Mouse (Mus musculus) T-helper 1 cell (primary cell): ENCODE measurements around the gene Map4.
"Not testable (repeated sequence)": the region's sequence is repeated elsewhere in the genome, so short reads cannot be mapped to it uniquely, and the experiment has no call there.

Source experiments
- in situ Hi-C: fragments of 300-600 bp; cut with MboI, MseI; formaldehyde crosslinking; loops from one replicate; pipeline ENCODE4 v1.15.1; 2025; ENCODE audit warnings: high pct_unique_total_duplicates

Map4 gene

DNA sequence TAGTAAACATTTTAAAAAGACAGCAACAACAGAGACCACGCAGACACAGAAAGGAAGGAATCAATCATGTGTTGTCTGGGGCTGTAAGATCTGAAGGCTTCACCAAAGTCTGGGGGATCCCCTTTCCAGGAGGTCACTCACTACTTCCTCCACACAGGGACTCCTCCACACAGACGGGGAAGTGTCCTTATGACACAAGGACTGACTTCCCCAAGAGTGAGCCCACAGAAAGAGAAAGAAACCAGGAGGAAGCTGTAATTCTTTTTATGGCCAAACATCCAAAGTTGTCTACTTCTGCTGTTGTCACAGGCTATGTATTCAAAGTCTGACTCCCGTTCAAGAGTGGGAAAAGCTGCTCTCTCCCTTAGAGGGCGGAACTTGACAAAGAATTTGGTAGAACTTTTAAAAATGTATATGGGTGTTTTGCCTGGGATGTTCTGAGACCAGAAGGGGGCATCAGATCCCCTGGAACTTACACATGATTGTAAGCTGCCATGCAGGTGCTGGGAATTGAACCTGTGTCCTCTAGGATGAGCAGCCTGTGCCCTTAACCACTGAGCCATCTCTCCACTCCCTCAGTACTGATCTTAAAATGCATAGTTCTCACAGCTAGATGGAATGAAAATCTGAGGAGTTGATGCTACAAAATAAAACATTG, 16.9 kb upstream of the Map4 start:
- in situ Hi-C loops, result no loop called here

DNA sequence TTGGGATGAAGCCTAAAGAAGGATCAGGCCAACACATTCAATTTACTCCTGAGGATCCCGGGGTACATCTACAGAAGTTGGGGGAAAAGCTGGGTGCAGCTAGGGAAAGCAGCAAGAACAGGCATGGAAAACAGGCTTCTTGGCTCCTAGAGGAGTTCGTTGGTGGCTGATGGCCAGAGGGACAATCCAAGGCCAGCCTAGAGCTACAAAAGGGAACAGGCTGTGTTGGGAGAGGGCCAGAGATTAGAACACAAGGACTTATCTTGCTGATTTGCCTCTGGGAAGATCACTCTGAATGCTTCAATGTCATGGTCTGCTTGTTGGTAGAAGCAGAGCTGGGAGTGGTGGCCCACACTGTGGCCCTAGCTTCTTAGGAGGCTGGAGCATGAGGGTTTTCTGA, 13.3 kb upstream of the Map4 start:
- in situ Hi-C loops, result no loop called here

DNA sequence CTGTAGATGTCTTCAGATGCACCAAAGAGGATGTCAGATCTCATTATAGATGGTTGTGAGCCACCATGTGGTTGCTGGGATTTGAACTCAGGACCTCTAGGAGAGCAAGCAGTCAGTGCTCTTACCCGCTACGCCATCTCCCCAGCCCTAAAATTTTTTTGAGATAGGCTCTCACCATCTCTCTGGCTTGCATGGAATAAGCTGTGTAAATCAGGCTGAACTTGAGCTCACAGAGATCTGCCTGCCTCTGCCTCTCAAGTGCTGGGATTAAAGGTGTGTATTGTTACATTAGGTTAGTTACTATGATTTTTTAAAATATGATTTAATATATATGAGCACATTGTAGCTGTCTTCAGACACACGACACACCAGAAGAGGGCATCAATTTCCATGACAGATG, 2.1 kb upstream of the Map4 start:
- in situ Hi-C loops, result no loop called here

DNA sequence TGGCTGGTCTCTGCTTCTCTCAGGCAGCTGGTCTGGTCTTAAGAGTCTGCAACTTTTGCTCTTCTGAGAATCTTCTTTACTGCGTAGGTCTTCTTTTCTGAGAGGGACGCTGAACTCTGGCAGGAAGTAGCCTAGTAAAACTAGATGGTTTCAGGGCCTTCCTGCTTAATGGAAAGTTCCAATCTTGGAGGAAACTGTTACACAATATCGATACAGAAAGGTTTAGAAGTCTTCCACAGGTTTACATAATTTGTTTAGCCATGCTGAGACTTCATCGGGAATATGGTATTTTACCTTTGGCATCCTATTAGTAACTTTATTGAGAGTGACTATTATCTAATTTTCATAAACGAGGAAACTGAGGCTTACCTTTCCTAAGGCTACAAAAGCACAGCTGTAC, 1.2 kb upstream of the Map4 start:
- in situ Hi-C loops, result no loop called here

GRCm38 (mm10) chr9:109930752-109931151, 508 bp upstream of the Map4 start:
- in situ Hi-C loops, result no loop called here

GRCm38 (mm10) chr9:109932361-109932755, 1.1 kb downstream of the Map4 start:
- in situ Hi-C loops, result no loop called here

DNA sequence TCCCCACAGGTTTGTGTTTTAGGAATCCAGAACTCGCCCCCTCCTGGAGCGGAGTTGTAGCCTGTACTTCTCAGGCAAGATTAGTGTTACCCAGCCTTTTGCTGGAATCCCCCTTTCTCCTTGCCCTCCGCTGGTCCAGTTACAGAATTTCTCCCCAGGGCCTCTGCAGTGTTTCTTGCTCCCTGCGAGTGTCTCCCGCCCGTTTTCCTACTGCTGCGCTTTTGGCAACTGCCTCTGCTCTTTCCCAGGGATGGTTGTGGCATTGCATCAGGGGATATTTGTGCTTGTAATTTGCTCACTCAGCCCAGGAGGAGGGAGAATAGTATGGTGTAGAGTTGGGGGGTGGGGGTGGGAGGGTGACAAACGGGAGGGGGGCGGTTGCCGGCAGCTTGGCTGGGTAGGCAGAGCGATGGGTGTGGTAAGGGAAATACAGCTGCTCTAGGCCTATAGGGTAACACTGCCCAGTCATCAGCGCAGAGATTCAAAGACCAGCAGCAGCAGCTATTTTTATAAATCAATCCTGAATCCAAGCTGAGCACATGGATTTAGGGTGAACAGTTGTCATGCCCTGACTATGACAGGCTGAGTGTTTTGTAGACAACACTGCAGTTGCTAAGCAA, 1.6 kb downstream of the Map4 start:
- in situ Hi-C loops, result no loop called here

DNA sequence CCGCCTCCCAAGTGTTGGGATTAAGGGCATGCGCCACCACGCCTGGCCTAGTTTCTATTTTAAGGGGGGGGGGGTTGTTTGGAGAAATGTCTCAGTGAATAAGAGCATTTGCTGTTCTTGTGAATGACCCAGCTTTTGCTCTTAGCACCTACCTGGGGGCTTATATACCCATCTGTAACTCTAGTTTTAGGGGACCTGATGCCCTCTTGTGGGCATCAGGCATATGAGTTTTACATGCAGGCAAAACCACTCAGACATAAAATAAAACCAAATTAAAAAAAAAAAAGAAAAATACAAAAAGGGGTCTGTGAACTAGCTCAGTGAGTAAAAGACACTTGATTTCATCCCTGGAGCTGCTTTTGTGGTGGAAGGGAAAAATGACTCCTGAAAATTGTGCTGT, 8.1 kb downstream of the Map4 start:
- in situ Hi-C loops, result no loop called here

GRCm38 (mm10) chr9:109942796-109943195, 11.5 kb downstream of the Map4 start:
- in situ Hi-C loops, result loop anchor here (5.0 kb wide), 1 partner anchor 45 kb away; no protein-coding TSS in a partner anchor

DNA sequence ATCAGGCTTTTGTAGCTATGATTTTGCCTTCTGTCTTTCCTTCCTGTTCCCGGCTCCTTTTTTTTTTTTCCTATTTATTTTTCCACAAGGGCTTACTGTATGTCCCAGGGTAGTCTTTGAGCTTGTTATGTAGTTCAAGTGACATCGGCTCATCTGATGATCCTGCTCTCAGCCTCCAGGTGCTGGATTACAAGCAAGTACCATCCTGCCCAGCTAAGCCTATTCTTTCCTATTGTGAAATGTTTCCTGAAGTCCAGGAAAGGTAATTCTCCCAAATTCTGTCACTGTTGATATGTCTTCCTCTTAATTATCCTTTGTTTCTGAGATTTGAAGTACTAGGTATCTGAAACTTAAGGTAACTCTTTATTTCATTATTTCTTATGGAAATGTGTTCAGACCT, 13.5 kb downstream of the Map4 start:
- in situ Hi-C loops, result loop anchor here (5.0 kb wide), 1 partner anchor 47 kb away; no protein-coding TSS in a partner anchor

GRCm38 (mm10) chr9:109948546-109948945, 17.3 kb downstream of the Map4 start:
- in situ Hi-C loops, result no loop called here

- in situ Hi-C loops, result no loop called here
These were observed 18.5 kb downstream of the Map4 start for GRCm38 (mm10) chr9:109949801-109950200.

- in situ Hi-C loops, result no loop called here
These were observed 22.3 kb downstream of the Map4 start for GRCm38 (mm10) chr9:109953538-109953937.

DNA sequence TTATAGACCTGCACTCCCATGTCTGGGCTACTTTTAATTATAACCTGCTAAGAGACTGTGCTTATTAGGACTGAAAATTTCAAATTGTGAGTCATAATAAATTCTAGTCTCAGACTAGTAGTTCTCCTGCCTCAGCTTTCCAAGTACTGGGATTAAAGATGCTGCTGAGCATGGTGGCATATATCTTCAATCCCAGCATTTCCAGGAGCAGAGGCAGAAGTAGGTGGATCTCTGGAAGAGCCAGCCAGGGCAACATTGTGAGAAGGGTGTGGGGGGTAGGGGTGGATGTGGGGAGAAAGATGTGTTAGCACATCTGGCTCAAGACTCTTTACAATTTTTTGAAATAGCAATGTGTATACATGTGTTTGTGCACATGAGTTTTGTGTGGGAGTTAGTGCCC, 23.4 kb downstream of the Map4 start:
- in situ Hi-C loops, result no loop called here

DNA sequence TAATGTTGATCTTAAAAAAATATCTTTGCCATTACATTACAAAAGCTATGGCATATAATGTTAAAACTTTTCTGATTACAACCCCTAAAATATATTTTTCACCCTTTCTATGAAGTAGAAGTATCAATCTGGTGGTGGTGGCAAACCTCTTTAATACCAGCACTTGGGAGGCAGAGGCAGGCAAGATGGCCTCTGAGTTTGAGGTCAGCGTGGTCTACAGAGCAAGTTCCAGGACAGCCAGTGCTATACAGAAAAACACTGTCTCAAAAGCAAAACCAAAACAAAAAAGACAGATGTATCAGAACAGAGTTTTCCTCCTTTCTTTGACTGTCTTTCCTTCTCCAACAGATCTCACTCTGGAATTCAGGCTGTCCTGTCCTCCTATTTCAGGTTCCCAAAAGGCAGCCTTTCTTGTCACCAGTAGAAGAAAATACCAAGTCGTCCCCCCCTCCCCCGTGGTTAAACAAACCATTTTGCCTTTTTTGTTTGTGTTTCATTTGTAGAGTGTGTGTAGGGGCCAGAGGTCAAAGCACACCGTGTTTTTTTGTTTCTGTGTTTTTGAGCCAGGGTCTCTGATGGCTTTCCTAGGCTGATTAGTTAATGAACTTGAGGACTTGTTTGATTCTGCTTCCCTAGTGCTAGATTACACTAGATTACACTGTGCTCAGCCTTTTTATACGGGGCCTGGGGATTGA, 28.3 kb downstream of the Map4 start:
- in situ Hi-C loops, result no loop called here

DNA sequence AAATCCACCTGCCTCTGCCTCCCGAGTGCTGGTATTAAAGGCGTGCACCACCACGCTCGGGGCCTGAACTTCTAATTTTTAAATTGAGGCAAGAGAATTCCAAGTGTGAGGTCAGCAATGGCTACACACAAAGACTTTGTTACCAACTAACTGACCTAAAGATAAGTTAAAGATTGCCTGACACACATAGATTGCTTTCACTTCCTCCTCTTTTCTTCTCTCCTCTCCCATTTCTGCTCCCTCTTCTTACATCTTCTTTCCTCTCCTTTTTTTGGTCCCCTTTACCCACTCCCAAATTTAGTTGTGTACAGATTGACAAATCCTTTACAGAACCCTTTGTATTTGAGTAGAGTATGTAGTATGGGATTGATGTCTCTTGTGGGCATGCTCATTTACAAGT, 29.3 kb downstream of the Map4 start:
- in situ Hi-C loops, result no loop called here

GRCm38 (mm10) chr9:109964761-109965160, 33.5 kb downstream of the Map4 start:
- in situ Hi-C loops, result no loop called here

DNA sequence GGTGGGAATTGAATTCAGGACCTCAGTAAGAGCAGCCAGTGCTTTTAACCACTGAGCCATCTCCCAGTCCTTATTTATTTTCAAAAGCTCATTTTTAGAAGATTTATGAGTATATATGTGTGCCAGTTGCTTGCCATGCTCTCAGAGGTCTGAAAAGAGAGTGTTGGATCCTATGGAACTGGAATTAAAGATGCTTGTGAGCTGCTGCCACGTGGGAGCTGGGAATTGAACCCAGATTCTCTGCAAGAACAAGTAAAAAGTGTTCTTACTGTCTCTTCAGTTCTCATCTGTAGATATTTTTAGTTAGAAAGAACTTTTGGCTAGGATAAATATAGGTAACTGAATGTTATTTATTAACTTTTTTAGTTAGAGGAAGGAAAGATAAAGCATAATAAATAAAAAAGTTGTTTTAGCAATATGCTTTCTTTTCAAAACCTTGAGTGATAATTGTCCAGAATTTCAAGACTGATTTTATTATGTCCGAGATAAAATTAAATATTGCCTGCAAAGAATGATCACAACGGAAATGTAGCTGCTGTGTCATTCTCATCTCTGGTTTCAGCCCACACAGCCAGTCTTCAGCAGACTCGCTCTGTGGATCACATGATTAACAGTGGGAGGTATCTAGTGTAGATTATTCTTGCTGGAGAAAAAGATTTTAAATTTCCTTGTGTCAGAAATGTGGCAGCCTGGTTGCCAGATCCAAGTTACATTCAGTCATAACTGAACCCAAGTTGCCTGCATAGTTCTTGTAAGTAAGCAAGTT, 37.3 kb downstream of the Map4 start:
- in situ Hi-C loops, result no loop called here

GRCm38 (mm10) chr9:109969181-109969580, 37.9 kb downstream of the Map4 start:
- in situ Hi-C loops, result no loop called here

- in situ Hi-C loops, result no loop called here
These were observed 38.6 kb downstream of the Map4 start for GRCm38 (mm10) chr9:109969792-109970336.

DNA sequence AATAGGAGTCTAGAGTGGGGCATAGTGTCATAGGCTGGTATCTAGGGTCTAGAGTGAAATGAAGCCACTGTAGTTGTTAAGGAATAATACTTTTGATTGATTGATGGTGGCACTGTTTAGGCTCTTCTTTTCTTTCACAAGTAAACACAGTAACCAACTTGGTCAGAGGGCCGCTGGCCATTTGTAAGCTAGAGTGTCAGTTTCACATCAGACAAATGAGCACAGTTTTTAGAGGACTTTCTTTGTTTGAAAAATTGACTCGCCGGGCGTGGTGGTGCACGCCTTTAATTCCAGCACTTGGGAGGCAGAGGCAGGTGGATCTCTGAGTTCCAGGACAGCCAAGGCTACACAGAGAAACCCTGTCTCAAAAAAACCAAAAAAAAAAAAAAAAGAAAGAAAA, 40.5 kb downstream of the Map4 start:
- in situ Hi-C loops, result not testable (repeated sequence)

DNA sequence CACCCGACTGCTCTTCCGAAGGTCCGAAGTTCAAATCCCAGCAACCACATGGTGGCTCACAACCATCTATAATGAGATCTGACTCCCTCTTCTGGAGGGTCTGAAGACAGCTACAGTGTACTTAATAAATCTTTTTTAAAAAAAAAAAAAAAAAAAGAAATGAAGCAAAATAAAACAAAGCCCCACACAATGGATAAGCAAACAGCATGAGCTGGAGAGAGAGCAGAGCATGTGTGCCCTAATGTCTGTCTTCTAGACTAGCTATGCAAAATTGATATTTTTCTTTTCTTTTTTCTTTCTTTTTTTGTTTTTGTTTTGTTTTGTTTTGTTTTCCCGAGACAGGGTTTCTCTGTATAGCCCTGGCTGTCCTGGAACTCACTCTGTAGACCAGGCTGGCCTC, 49.0 kb downstream of the Map4 start:
- in situ Hi-C loops, result not testable (repeated sequence)
